Mouse (Mus musculus) neural tube, embryonic 12.5 days (tissue): Measurements from ENCODE around the gene Cnn3. TPM values are rescaled to one million over a fixed set of nuclear protein-coding genes. Genes with fewer than 3 reads are reported as not detected.
A peak's percentile ranks its signal among the peaks of the same experiment; 100 is the strongest.

Experiments used
- ATAC-seq: fragments of 200-750 bp; cut with Nextera tagmentation; 2 replicates; pipeline ENCODE4 v1.8.0; 2017; ENCODE audit warnings: low read depth, mild to moderate bottlenecking, moderate TSS enrichment, moderate library complexity; ENCODE audit not compliant: low FRiP score
- H3K27ac ChIP-seq: fragments of 300-500 bp; sonication (generic); 2 replicates; pipeline ENCODE4 v1.5.1; 2016
- H3K27me3 ChIP-seq: fragments of 300-500 bp; sonication (generic); replicated peaks from 2 replicates; pipeline ENCODE4 v1.6.1; 2016; ENCODE audit warnings: mild to moderate bottlenecking
- H3K36me3 ChIP-seq: fragments of 300-500 bp; sonication (generic); 2 replicates; pipeline ENCODE4 v1.6.1; 2016; ENCODE audit warnings: mild to moderate bottlenecking
- H3K4me1 ChIP-seq: fragments of 300-500 bp; sonication (generic); 2 replicates; pipeline ENCODE4 v1.6.1; 2016
- H3K4me2 ChIP-seq: fragments of 300-500 bp; sonication (generic); replicated peaks from 2 replicates; pipeline ENCODE4 v1.6.1; 2016; ENCODE audit warnings: mild to moderate bottlenecking
- H3K4me3 ChIP-seq: fragments of 300-500 bp; sonication (generic); 2 replicates; pipeline ENCODE4 v1.5.1; 2016
- H3K9ac ChIP-seq: fragments of 300-500 bp; sonication (generic); 2 replicates; pipeline ENCODE4 v1.6.1; 2016; ENCODE audit warnings: mild to moderate bottlenecking
- H3K9me3 ChIP-seq: fragments of 300-500 bp; sonication (generic); 2 replicates; pipeline ENCODE4 v1.6.1; 2016; ENCODE audit warnings: mild to moderate bottlenecking
- WGBS: fragments of 180-500 bp; shearing (Covaris S2); methylation state at CpG from one replicate; pipeline ENCODE4 v1.1.7; 2016; 5-methylcytosine and 5-hydroxymethylcytosine counted together
- polyA plus RNA-seq: library from polyadenylated mRNA; unstranded; fragments of >200 nt; fragmentation: Nextera tagmentation; extraction: Ambion mirVana; gene quantifications from 2 replicates; pipeline ENCODE4 v1.2.1, GENCODE M21; 2016

Cnn3 gene
- polyA plus RNA-seq, 1 experiment from 2014 or later, result 919 TPM

GRCm38 (mm10) chr3:121483266-121484161 lies 57.2 kb downstream of the Cnn3 start:
- Histone ChIP-seq H3K9me3 (no peaks in the 10 kb centered on the region), H3K4me3 (no peak overlapping the region), H3K36me3 (no peaks in the 10 kb centered on the region), H3K27me3 (no peaks in the 10 kb centered on the region), H3K9ac (no peak overlapping the region), H3K4me1 (peaks cover 25% of the 10 kb centered on the region), H3K27ac (peak overlapping the region; percentile 18; the same call in 1 of the 2 replicates), H3K4me2 (peak overlapping the region; percentile 36)
- WGBS, result 27% methylated on average over 25 of the region's 25 CpGs
- ATAC-seq, result peak; percentile 73

- Histone ChIP-seq H3K9me3 (no peaks in the 10 kb centered on the region), H3K27ac (no peak overlapping the region), H3K4me2 (no peak overlapping the region), H3K4me1 (peaks cover 22% of the 10 kb centered on the region; the same call in 1 of the 2 replicates), H3K4me3 (no peak overlapping the region), H3K36me3 (no peaks in the 10 kb centered on the region), H3K9ac (no peak overlapping the region), H3K27me3 (no peaks in the 10 kb centered on the region)
- ATAC-seq, result no peak
- 56% methylated on average over 2 of the region's 2 CpGs for WGBS
These were observed 58.9 kb downstream of the Cnn3 start for GRCm38 (mm10) chr3:121485201-121485600.

DNA sequence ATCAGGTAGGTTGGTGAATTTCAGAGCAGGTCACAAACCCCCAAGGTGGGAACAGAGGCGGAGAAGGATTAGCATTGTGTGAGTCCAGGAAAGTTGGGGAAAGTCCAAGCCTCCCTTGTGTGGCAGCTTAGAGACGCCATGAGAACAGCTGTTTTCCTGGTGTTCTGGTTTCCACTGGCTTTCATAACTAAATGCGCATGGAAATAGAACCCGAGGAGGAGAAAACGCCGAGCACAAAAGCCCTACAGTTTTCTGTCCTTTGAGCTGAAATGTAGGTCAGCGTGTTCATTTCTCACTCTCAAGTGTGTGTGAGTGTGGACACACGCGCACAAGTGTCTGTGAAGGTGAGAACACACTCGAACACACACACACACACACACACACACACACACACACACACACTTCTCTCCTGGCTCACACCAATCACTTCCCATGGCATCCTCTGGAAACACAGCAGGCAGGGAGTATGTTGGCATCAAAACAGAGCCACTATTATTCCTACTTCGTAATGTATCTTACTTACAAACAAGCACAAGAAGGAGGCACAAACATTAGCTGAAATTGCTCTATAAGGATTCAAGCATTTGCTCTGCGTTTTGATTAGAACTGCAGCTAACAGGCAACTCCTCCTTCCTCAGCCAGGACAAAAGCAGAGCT lies 63.3 kb downstream of the Cnn3 start:
- Histone ChIP-seq H3K9ac (no peak overlapping the region), H3K4me2 (no peak overlapping the region), H3K27ac (no peak overlapping the region), H3K4me3 (no peak overlapping the region), H3K4me1 (peaks cover 13% of the 10 kb centered on the region), H3K9me3 (no peaks in the 10 kb centered on the region), H3K27me3 (no peaks in the 10 kb centered on the region), H3K36me3 (no peaks in the 10 kb centered on the region)
- WGBS, result 62% methylated on average over 12 of the region's 12 CpGs
- ATAC-seq, result 0 out of 2 replicates have a peak, but pooled peaks have one; percentile 34

GRCm38 (mm10) chr3:121490941-121491340 lies 64.6 kb downstream of the Cnn3 start:
- no peak overlapping the region for H3K4me3 ChIP-seq
- ATAC-seq, result no peak
- no peaks in the 10 kb centered on the region for H3K9me3 ChIP-seq
- no peak overlapping the region for H3K27ac ChIP-seq
- no peaks in the 10 kb centered on the region for H3K36me3 ChIP-seq
- no peak overlapping the region for H3K9ac ChIP-seq
- H3K27me3 ChIP-seq, result no peaks in the 10 kb centered on the region
- WGBS, result 35% methylated on average over 5 of the region's 5 CpGs
- no peak overlapping the region for H3K4me2 ChIP-seq
- H3K4me1 ChIP-seq, result peaks cover 13% of the 10 kb centered on the region

- H3K4me2 ChIP-seq, result no peak overlapping the region
- no peak overlapping the region for H3K27ac ChIP-seq
- H3K9me3 ChIP-seq, result no peaks in the 10 kb centered on the region
- no peak for ATAC-seq
- WGBS, result 47% methylated on average over 5 of the region's 5 CpGs
- peaks cover 13% of the 10 kb centered on the region for H3K4me1 ChIP-seq
- H3K27me3 ChIP-seq, result no peaks in the 10 kb centered on the region
- no peaks in the 10 kb centered on the region for H3K36me3 ChIP-seq
- no peak overlapping the region for H3K4me3 ChIP-seq
- H3K9ac ChIP-seq, result no peak overlapping the region
These were observed 65.7 kb downstream of the Cnn3 start for GRCm38 (mm10) chr3:121492026-121492425.

DNA sequence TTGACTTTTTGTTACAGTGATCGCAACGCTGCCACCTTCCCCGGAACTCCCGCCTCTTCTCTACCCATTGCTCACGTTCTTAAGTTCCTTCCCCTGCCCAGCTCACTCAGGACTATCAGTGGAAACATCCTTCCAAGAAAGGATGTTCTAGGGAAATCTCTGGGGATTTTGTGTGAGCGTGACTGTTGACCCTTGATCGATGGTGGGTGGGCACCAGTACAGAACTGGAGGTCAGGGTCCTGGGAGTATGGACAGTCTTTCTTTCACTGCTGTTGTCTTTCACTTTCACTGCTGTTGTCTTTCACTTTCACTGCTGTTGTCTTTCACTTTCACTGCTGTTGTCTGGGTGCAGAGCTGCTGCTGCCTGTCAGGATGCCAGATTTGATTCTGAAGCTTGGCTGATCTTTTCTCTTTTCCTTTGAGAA lies 67.7 kb downstream of the Cnn3 start:
- H3K27ac ChIP-seq, result no peak overlapping the region
- ATAC-seq, result no peak
- H3K9me3 ChIP-seq, result no peaks in the 10 kb centered on the region
- no peak overlapping the region for H3K4me3 ChIP-seq
- no peaks in the 10 kb centered on the region for H3K27me3 ChIP-seq
- H3K4me2 ChIP-seq, result no peak overlapping the region
- whole genome bisulfite sequencing, result 83% methylated on average over 7 of the region's 7 CpGs
- no peaks in the 10 kb centered on the region for H3K36me3 ChIP-seq
- H3K9ac ChIP-seq, result no peak overlapping the region
- H3K4me1 ChIP-seq, result peaks cover 13% of the 10 kb centered on the region

- Histone ChIP-seq H3K27me3 (no peaks in the 10 kb centered on the region), H3K9ac (no peak overlapping the region), H3K9me3 (no peaks in the 10 kb centered on the region), H3K4me2 (no peak overlapping the region), H3K36me3 (no peaks in the 10 kb centered on the region), H3K4me1 (no peaks in the 10 kb centered on the region), H3K27ac (no peak overlapping the region), H3K4me3 (no peak overlapping the region)
- ATAC-seq, result no peak
- WGBS, result 60% methylated on average over 10 of the region's 10 CpGs
These were observed 73.9 kb downstream of the Cnn3 start for GRCm38 (mm10) chr3:121500225-121500624.

DNA sequence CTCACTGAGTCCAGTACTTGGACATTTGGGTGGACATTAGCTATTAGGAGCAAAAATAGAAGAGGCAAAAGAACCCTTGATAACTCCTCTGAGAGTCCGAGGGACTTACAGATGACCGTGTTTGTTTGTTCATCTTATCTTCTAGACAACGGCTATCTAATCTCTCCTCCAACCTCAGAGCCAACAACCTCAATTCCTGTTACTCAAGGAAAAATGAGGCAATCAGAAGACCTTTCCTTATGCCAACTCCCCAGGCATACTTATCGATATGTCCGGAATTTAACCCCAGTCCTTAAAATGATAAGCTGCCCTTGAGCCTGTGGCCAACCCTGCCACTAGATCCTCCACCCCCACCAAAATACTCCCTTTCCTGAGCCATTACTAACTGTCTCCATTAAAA lies 74.4 kb downstream of the Cnn3 start:
- WGBS, result 96% methylated on average over 5 of the region's 5 CpGs
- Histone ChIP-seq H3K27me3 (no peaks in the 10 kb centered on the region), H3K4me1 (no peaks in the 10 kb centered on the region), H3K4me2 (no peak overlapping the region), H3K27ac (no peak overlapping the region), H3K9ac (no peak overlapping the region), H3K36me3 (no peaks in the 10 kb centered on the region), H3K9me3 (no peaks in the 10 kb centered on the region), H3K4me3 (no peak overlapping the region)
- no peak for ATAC-seq

DNA sequence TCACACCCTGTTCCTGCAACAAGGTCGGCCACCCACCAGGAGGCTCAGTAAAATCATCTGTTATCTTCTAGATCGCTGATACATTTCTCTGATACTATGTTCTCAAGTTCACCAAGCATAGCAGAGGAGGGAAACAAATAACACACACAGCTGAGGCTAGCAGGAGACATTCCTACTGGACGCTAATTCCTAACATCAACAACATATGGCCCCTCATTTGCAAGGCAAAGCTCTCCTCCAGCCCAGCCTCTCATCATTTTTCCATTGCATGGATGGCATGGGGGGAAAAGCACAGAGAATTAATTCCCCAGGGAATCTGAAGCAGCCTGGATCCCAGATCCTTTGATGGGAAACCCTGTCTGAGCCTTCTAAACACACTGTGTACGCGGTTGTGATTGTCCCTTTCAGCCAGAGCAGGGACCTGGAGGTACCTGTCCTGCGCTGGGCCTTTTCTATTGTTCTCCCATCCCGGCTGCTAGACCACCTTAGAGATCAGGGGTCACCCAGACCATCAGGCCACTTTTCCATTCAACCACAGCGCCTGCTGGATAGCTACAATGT lies 78.7 kb downstream of the Cnn3 start:
- no peak overlapping the region for H3K9ac ChIP-seq
- H3K9me3 ChIP-seq, result no peaks in the 10 kb centered on the region
- no peak overlapping the region for H3K4me2 ChIP-seq
- no peaks in the 10 kb centered on the region for H3K27me3 ChIP-seq
- H3K4me3 ChIP-seq, result no peak overlapping the region
- no peaks in the 10 kb centered on the region for H3K4me1 ChIP-seq
- no peak overlapping the region for H3K27ac ChIP-seq
- ATAC-seq, result no peak
- 73% methylated on average over 8 of the region's 8 CpGs for WGBS
- no peaks in the 10 kb centered on the region for H3K36me3 ChIP-seq

DNA sequence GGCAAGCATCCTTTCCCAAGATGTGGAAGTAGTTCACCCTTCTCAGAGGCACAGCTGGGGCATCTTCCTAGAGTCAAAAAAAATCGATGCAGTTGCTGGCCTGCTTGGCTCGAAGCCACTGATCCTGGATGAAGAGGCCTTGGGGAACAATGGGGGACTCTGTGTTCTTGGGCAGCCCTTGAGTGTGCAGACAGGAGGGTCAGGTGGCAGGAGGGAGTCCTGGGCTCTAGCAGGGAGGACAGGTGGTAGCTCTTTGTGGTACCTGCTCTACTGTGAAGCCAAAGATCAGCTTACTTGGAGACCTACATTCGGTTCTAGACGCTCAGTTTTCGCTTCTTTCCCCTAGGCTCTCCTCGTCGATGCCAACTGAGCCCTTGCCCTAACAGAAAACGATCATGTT lies 79.9 kb downstream of the Cnn3 start:
- H3K36me3 ChIP-seq, result no peaks in the 10 kb centered on the region
- no peaks in the 10 kb centered on the region for H3K27me3 ChIP-seq
- WGBS, result 89% methylated on average over 8 of the region's 8 CpGs
- H3K9me3 ChIP-seq, result no peaks in the 10 kb centered on the region
- H3K4me2 ChIP-seq, result no peak overlapping the region
- H3K4me3 ChIP-seq, result no peak overlapping the region
- H3K4me1 ChIP-seq, result no peaks in the 10 kb centered on the region
- H3K9ac ChIP-seq, result no peak overlapping the region
- no peak for ATAC-seq
- no peak overlapping the region for H3K27ac ChIP-seq

DNA sequence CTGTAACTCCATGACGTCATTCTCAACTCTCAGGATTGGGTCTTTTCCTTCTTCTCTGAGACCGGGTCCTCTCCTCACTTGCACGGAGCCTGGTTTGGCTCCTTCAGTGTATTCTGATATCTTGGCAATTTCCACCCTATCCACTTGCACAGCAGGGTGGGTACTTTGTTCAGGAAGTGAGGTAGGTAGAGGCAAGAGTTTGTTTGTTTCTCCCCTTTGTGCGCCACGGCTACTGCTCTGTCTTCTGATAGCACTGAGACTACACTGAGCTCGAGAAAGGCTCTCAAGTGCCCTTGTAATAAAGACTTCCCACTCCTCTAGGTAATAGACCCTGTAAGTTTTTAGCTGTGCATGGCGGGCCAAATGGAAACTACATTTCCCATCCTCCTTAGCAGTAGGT lies 80.5 kb downstream of the Cnn3 start:
- Histone ChIP-seq H3K4me3 (no peak overlapping the region), H3K36me3 (no peaks in the 10 kb centered on the region), H3K9ac (no peak overlapping the region), H3K4me2 (no peak overlapping the region), H3K27ac (no peak overlapping the region), H3K4me1 (no peaks in the 10 kb centered on the region), H3K27me3 (no peaks in the 10 kb centered on the region), H3K9me3 (no peaks in the 10 kb centered on the region)
- ATAC-seq, result no peak
- WGBS, result 79% methylated on average over 7 of the region's 7 CpGs

GRCm38 (mm10) chr3:121507678-121508077 lies 81.4 kb downstream of the Cnn3 start:
- WGBS, result 93% methylated on average over 14 of the region's 14 CpGs
- H3K4me3 ChIP-seq, result no peak overlapping the region
- no peaks in the 10 kb centered on the region for H3K9me3 ChIP-seq
- H3K4me2 ChIP-seq, result no peak overlapping the region
- H3K4me1 ChIP-seq, result no peaks in the 10 kb centered on the region
- no peak overlapping the region for H3K9ac ChIP-seq
- no peak overlapping the region for H3K27ac ChIP-seq
- H3K27me3 ChIP-seq, result no peaks in the 10 kb centered on the region
- H3K36me3 ChIP-seq, result no peaks in the 10 kb centered on the region
- no peak for ATAC-seq
